Mouse (Mus musculus) testis, postnatal 10 days (tissue): Measurements from ENCODE around the gene Fads6.

Source experiments
- DNase-seq: peaks from one replicate; pipeline ENCODE4 v3.0.0; 2021; ENCODE audit warnings: low spot score

The Fads6 gene

DNA sequence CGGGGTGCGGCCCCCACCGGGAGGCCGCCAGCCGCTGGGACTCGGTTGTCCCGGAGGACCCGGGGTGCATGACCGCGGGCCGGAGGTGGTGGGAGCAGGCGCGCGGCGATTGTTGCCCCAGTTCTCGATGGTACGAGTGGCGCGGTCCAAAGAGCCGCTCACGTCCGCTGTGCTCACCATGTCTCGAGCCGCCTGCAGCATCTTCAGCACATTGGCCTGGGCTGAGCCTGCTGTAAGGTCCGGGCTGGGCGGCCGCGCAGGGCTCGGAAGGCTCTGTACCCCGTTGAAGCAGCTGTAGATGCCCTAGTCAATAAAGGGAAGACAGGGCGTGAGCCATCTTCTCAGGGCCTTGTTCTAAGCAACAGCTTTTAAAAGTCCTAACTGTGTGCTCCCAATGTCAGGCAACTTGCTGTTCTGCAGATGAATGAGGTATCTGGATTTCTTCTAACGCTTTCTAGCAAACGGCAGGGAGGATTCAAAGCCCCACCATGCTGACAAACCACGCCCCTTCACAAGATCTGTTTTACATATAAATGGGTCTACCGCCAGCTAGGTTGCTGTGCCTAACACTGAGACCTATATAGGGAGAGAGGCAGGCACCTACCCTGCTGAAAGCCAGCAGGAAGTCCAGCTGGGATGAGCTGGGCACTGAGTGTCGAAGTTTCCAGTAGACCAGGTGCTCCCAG is 46.9 kb downstream of the Fads6 start:
- DNase-seq = peak; percentile 56

DNA sequence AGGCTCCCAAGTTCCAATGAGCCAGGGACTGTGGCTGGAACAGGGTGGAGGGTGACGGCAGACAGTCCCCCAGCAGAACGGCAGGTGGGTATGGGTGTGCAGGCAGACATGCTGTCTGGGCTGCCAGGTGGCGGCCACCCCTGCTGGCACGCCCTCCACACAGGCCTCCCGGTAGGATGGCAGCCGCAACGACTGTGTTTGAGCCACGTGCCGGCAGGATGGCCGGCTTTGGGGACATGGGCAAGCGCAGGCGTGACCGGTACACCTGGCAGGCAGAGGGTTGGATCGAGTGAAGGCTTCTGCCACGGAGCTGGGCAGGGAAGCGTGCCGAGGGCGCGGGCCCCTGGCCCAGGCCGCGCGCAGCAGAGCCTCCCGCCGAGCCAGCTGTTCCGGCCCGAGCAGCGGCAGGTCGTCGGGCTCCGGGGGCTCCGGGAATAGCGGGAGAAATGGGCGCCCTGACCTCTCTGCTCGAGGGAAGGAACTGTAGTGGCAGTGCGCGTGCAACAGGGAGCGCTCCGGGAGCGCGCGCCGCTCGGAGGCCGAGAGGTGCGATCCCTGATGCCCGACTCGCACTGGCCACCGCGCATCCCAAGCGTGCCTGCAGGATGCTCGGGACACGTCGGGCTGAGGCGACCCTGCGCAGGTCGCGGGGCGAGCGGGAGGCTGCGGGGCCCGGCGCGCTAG is 47.6 kb downstream of the Fads6 start:
- peak; percentile 72 for DNase-seq

GRCm38 (mm10) chr11:115247945-115248344 is 49.5 kb downstream of the Fads6 start:
- DNase-seq = no peak

- no peak for DNase-seq
Measured at GRCm38 (mm10) chr11:115247240-115247639, 50.2 kb downstream of the Fads6 start.

- DNase-seq = no peak
Measured at GRCm38 (mm10) chr11:115246386-115246785, 51.1 kb downstream of the Fads6 start.

- DNase-seq = no peak
Measured at GRCm38 (mm10) chr11:115244840-115245239, 52.6 kb downstream of the Fads6 start.

DNA sequence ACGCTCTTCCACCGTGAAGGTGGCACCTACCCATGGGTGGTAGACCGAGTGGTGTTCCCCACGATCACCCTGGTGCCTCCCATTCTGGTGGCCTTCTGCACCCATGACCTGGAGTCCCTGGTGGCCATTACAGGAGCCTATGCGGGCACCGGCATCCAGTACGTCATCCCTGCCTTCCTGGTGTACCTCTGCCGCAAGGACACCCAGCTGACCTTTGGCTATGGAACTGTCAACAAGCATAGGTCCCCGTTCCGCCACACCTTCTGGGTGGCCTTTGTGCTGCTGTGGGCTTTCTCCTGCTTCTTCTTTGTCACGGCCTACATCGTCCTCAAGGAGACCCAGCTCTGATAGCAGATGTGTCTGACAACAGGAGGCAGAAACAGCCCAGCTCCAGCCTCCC is 53.7 kb downstream of the Fads6 start:
- no peak for DNase-seq

GRCm38 (mm10) chr11:115242746-115243145 is 54.7 kb downstream of the Fads6 start:
- no peak for DNase-seq

DNA sequence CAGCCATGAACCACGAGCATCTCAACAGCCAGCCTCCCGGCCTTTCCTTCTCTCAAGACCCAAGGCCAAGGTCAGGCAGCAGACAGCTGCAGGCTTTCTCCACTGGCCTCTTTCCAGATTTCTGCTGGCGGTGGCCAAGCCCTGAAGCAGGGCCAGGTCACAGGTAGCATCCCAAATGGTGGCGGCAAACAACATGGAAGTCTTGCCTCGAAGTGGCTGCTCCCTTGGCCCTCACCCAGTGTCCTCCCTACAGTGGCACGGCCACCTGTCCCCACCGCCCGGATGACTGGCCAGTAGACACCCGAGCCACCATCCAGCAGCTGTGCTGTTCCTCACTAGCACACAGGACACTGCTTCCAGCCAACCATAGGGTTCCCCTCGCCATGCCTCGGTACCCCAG is 56.1 kb downstream of the Fads6 start:
- no peak for DNase-seq

- no peak for DNase-seq
Measured at GRCm38 (mm10) chr11:115236570-115236969, 60.9 kb downstream of the Fads6 start.

DNA sequence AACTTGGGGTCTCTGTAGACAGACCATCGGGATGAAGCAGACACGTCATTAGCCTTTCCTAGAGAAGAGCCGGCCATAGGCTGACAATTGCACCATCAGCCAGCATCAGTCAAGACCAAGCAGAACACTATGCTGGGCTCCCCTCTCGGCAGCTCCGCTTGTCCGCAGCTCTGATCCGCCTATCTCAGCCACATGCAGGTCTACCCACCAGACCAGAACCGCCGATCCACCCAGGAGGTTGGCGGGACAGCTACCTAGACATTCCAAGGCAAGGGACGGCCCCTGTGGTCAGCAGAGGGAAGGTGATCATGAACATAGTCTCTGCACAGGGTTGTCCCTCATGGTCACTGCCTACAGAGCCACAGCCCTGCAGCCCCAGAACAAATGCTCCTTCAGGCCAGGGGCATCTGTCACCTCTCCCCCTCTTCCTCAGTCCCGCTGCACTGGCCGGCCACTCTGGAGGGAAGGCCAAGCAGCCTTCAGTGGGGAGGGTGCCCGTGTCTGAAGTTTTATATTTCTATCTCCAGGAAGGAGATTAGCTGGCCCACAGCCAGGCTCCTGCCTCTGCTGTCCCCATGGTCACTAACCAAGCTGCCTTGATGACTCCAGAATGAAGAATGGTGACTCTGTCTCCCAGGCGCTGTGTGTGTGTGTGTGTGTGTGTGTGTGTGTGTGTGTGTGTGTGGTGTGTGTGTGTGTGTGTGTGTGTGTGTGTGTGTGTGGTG is 63.0 kb downstream of the Fads6 start:
- DNase-seq = peak; percentile 70

DNA sequence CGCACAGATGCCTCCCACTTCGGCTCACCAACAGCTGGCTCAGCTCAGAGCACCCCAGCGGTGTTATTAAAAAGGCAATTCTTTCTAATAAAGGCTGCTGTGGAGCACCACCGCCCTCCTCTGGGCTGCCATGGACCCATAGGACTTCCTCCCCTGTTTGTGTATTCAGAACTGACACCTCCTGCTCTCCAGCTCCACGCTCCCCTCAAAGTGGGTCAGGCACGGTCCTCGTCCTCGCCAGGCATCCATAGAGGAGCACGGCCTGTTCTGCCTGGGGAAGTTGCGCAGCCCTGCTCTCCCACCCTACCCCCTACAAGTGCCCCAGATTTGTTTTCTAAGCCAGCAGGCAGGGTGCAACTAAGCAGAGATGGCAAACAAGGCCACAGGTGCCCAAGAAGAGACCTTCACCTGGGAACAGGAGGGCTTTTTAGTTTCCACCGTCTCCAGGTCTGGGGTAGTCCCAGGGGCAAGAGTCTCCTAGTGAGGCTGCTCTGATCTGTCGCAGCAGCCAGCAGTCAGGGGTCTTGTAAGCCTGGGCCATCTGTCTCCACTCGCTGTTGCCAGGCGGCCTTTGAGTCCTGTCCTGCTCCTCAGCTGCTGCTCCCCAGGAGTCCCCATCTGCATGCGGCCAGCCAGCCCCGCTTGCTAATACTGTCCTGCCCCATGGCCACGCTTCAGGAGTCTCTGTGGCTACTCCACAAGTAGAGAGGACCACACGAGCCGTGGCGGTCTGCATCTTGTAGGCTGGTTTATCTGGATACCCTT is 63.8 kb downstream of the Fads6 start:
- no peak for DNase-seq

DNA sequence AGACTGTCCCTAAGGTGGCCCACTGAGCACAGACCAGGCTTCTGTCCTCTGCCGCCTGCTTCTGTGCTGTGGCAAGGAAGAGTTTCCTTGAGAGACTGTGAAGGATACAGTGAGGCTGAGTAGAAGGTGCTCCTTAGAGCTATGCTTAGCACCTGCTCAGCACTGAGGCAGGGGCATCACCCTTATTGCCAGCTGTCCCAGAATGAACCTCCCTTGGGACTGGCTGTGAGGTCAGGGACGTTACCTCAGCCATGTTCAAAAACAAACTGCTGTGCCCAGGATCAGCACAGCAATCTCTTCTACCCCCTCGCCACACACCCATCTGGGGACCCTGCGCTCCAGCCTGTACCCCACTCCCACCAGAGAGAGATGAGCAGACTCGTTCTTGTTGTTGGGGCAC is 64.6 kb downstream of the Fads6 start:
- no peak for DNase-seq

GRCm38 (mm10) chr11:115231924-115232323 is 65.5 kb downstream of the Fads6 start:
- no peak for DNase-seq

GRCm38 (mm10) chr11:115231168-115231915 is 66.1 kb downstream of the Fads6 start:
- no peak for DNase-seq
